Mouse (Mus musculus) limb, embryonic 15.5 days (tissue): ENCODE measurements around the gene Il16. TPM values are rescaled to one million over a fixed set of nuclear protein-coding genes. Genes with fewer than 3 reads are reported as not detected.

Experiments used
- ATAC-seq: fragments of 200-750 bp; cut with Nextera tagmentation; 2 replicates; pipeline ENCODE4 v1.8.0; 2017; ENCODE audit warnings: low read depth, moderate TSS enrichment; ENCODE audit not compliant: insufficient number of reproducible peaks, low FRiP score, low TSS enrichment
- H3K27ac ChIP-seq: fragments of 300-500 bp; sonication (generic); 2 replicates; pipeline ENCODE4 v1.5.1; 2015; ENCODE audit warnings: moderate library complexity, mild to moderate bottlenecking, inconsistent platforms
- H3K27me3 ChIP-seq: fragments of 300-500 bp; sonication (generic); 2 replicates; pipeline ENCODE4 v1.6.1; 2015; ENCODE audit warnings: inconsistent platforms
- H3K36me3 ChIP-seq: fragments of 300-500 bp; sonication (generic); 2 replicates; pipeline ENCODE4 v1.6.1; 2015; ENCODE audit warnings: inconsistent platforms
- H3K4me1 ChIP-seq: fragments of 300-500 bp; sonication (generic); 2 replicates; pipeline ENCODE4 v1.6.1; 2015; ENCODE audit warnings: inconsistent platforms
- H3K4me2 ChIP-seq: fragments of 300-500 bp; sonication (generic); 2 replicates; pipeline ENCODE4 v1.6.1; 2015; ENCODE audit warnings: mild to moderate bottlenecking, inconsistent platforms
- H3K4me3 ChIP-seq: fragments of 300-500 bp; sonication (generic); 2 replicates; pipeline ENCODE4 v1.5.1; 2015; ENCODE audit warnings: mild to moderate bottlenecking, inconsistent platforms
- H3K9ac ChIP-seq: fragments of 300-500 bp; sonication (generic); 2 replicates; pipeline ENCODE4 v1.6.1; 2015; ENCODE audit warnings: inconsistent platforms
- H3K9me3 ChIP-seq: fragments of 300-500 bp; sonication (generic); 2 replicates; pipeline ENCODE4 v1.6.1; 2016; ENCODE audit warnings: inconsistent platforms
- WGBS: fragments of 180-500 bp; shearing (Covaris S2); methylation state at CpG from one replicate; pipeline ENCODE4 v1.1.7; 2015; 5-methylcytosine and 5-hydroxymethylcytosine counted together
- polyA plus RNA-seq: library from polyadenylated mRNA; unstranded; fragments of >200 nt; fragmentation: Nextera tagmentation; extraction: Ambion mirVana; gene quantifications from 2 replicates; pipeline ENCODE4 v1.2.1, GENCODE M21; 2015

Gene Il16
- polyA plus RNA-seq, 1 experiment from 2014 or later = 8.4 TPM

GRCm38 (mm10) chr7:83667936-83668645 lies 77.4 kb downstream of the Il16 start:
- Histone ChIP-seq H3K9me3 (no peaks in the 10 kb centered on the region), H3K36me3 (0 out of 2 replicates have a peak, but pooled peaks cover 4% of the 10 kb centered on the region), H3K27ac (no peak overlapping the region), H3K9ac (no peak overlapping the region), H3K4me3 (no peak overlapping the region), H3K27me3 (no peaks in the 10 kb centered on the region), H3K4me1 (no peaks in the 10 kb centered on the region), H3K4me2 (no peak overlapping the region)
- ATAC-seq = no peak
- 84% methylated on average over 5 of the region's 5 CpGs for WGBS

- Histone ChIP-seq H3K4me3 (no peak overlapping the region), H3K9me3 (no peaks in the 10 kb centered on the region), H3K4me2 (no peak overlapping the region), H3K27ac (no peak overlapping the region), H3K27me3 (no peaks in the 10 kb centered on the region), H3K9ac (no peak overlapping the region), H3K36me3 (0 out of 2 replicates have a peak, but pooled peaks cover 4% of the 10 kb centered on the region), H3K4me1 (no peaks in the 10 kb centered on the region)
- WGBS = 86% methylated on average over 4 of the region's 4 CpGs
- no peak for ATAC-seq
These were observed 79.4 kb downstream of the Il16 start for GRCm38 (mm10) chr7:83666087-83666595.

GRCm38 (mm10) chr7:83662711-83663375 lies 82.7 kb downstream of the Il16 start:
- H3K9me3 ChIP-seq = no peaks in the 10 kb centered on the region
- ATAC-seq = no peak
- WGBS = 84% methylated on average over 6 of the region's 6 CpGs
- H3K27me3 ChIP-seq = no peaks in the 10 kb centered on the region
- H3K27ac ChIP-seq = no peak overlapping the region
- H3K9ac ChIP-seq = no peak overlapping the region
- H3K36me3 ChIP-seq = peaks cover 13% of the 10 kb centered on the region; the same call in 1 of the 2 replicates
- no peak overlapping the region for H3K4me3 ChIP-seq
- no peak overlapping the region for H3K4me2 ChIP-seq
- H3K4me1 ChIP-seq = no peaks in the 10 kb centered on the region

GRCm38 (mm10) chr7:83661763-83662162 lies 83.8 kb downstream of the Il16 start:
- no peak overlapping the region for H3K27ac ChIP-seq

GRCm38 (mm10) chr7:83661031-83661430 lies 84.5 kb downstream of the Il16 start:
- Histone ChIP-seq H3K4me3 (no peak overlapping the region), H3K9ac (no peak overlapping the region), H3K4me1 (no peaks in the 10 kb centered on the region), H3K27me3 (no peaks in the 10 kb centered on the region), H3K9me3 (no peaks in the 10 kb centered on the region), H3K36me3 (peaks cover 9% of the 10 kb centered on the region; the same call in 1 of the 2 replicates), H3K27ac (no peak overlapping the region), H3K4me2 (no peak overlapping the region)
- 88% methylated on average over 10 of the region's 10 CpGs for WGBS
- no peak for ATAC-seq

More at GRCm38 (mm10) chr7:83661763-83662162, 83.8 kb downstream of the Il16 start:
- Histone ChIP-seq H3K27me3 (no peaks in the 10 kb centered on the region), H3K9ac (no peak overlapping the region), H3K4me2 (no peak overlapping the region), H3K36me3 (peaks cover 9% of the 10 kb centered on the region; the same call in 1 of the 2 replicates), H3K4me3 (no peak overlapping the region), H3K9me3 (no peaks in the 10 kb centered on the region), H3K4me1 (no peaks in the 10 kb centered on the region)
- 94% methylated on average over 3 of the region's 3 CpGs for WGBS
- ATAC-seq = no peak

GRCm38 (mm10) chr7:83660273-83660691 lies 85.2 kb downstream of the Il16 start:
- Histone ChIP-seq H3K4me1 (no peaks in the 10 kb centered on the region), H3K9me3 (no peaks in the 10 kb centered on the region), H3K27ac (no peak overlapping the region), H3K36me3 (peaks cover 9% of the 10 kb centered on the region; the same call in 1 of the 2 replicates), H3K27me3 (no peaks in the 10 kb centered on the region), H3K4me3 (no peak overlapping the region), H3K4me2 (no peak overlapping the region), H3K9ac (no peak overlapping the region)
- no peak for ATAC-seq
- WGBS = 91% methylated on average over 11 of the region's 11 CpGs

- no peak for ATAC-seq
- H3K4me2 ChIP-seq = no peak overlapping the region
- H3K27me3 ChIP-seq = no peaks in the 10 kb centered on the region
- no peaks in the 10 kb centered on the region for H3K4me1 ChIP-seq
- no peak overlapping the region for H3K4me3 ChIP-seq
- WGBS = 75% methylated on average over 9 of the region's 9 CpGs
- peaks cover 9% of the 10 kb centered on the region; the same call in 1 of the 2 replicates for H3K36me3 ChIP-seq
- no peak overlapping the region for H3K27ac ChIP-seq
- no peaks in the 10 kb centered on the region for H3K9me3 ChIP-seq
- H3K9ac ChIP-seq = no peak overlapping the region
These were observed 86.1 kb downstream of the Il16 start for GRCm38 (mm10) chr7:83659159-83660065.

GRCm38 (mm10) chr7:83658716-83659115 lies 86.8 kb downstream of the Il16 start:
- no peaks in the 10 kb centered on the region for H3K4me1 ChIP-seq
- WGBS = 73% methylated on average over 1 of the region's 1 CpGs
- H3K9ac ChIP-seq = no peak overlapping the region
- H3K9me3 ChIP-seq = no peaks in the 10 kb centered on the region
- H3K27ac ChIP-seq = no peak overlapping the region
- no peaks in the 10 kb centered on the region for H3K27me3 ChIP-seq
- H3K4me2 ChIP-seq = no peak overlapping the region
- peaks cover 9% of the 10 kb centered on the region; the same call in 1 of the 2 replicates for H3K36me3 ChIP-seq
- no peak for ATAC-seq
- no peak overlapping the region for H3K4me3 ChIP-seq

GRCm38 (mm10) chr7:83654938-83655630 lies 90.4 kb downstream of the Il16 start:
- ATAC-seq = no peak
- Histone ChIP-seq H3K9ac (no peak overlapping the region), H3K27me3 (no peaks in the 10 kb centered on the region), H3K4me2 (no peak overlapping the region), H3K9me3 (no peaks in the 10 kb centered on the region), H3K27ac (no peak overlapping the region), H3K4me1 (no peaks in the 10 kb centered on the region), H3K36me3 (peaks cover 8% of the 10 kb centered on the region; the same call in 1 of the 2 replicates), H3K4me3 (peak overlapping the region; percentile 5; the same call in 1 of the 2 replicates)
- 46% methylated on average over 5 of the region's 5 CpGs for WGBS

GRCm38 (mm10) chr7:83654196-83654595 lies 91.3 kb downstream of the Il16 start:
- Histone ChIP-seq H3K4me3 (0 out of 2 replicates have a peak overlapping the region, but pooled peaks have one; percentile 5), H3K9me3 (no peaks in the 10 kb centered on the region), H3K9ac (no peak overlapping the region), H3K27me3 (no peaks in the 10 kb centered on the region), H3K36me3 (0 out of 2 replicates have a peak, but pooled peaks cover 5% of the 10 kb centered on the region), H3K4me1 (no peaks in the 10 kb centered on the region), H3K27ac (no peak overlapping the region), H3K4me2 (no peak overlapping the region)
- 79% methylated on average over 2 of the region's 2 CpGs for WGBS
- peak; percentile 35; the same call in 1 of the 2 replicates for ATAC-seq

GRCm38 (mm10) chr7:83653605-83654051 lies 91.9 kb downstream of the Il16 start:
- ATAC-seq = no peak
- Histone ChIP-seq H3K4me3 (no peak overlapping the region), H3K36me3 (0 out of 2 replicates have a peak, but pooled peaks cover 5% of the 10 kb centered on the region), H3K9me3 (no peaks in the 10 kb centered on the region), H3K9ac (no peak overlapping the region), H3K27ac (no peak overlapping the region), H3K4me1 (no peaks in the 10 kb centered on the region), H3K27me3 (no peaks in the 10 kb centered on the region), H3K4me2 (no peak overlapping the region)
- WGBS = 90% methylated on average over 2 of the region's 2 CpGs
